23 mouse cellular contexts compared by ENCODE assay signal in genomic region chr11:108476226-108476625, GRCm38 (mm10). TPM values are rescaled to one million over a fixed set of nuclear protein-coding genes. Genes with fewer than 3 reads are reported as not detected.
DNase-seq lines count a peak whose midpoint lies in the region; ATAC-seq and TF ChIP-seq lines count a peak whose summit lies in the region.
"Had no signal": no experiment of that assay in that cellular context is flagged by ENCODE, and none has a peak within 500 bp of the region (broad histone marks: within the 10 kb centered on the region; RNA-seq: fewer than 3 reads in every experiment).

No protein-coding gene starts in this region.

- peak; percentile 5 for DNase-seq in kidney, adult 11 months
- peak; percentile 23 for DNase-seq in lung, postnatal 10 days
- no peak for DNase-seq in lung, adult 2 months
- peak; percentile 58 to 62 for DNase-seq in kidney, postnatal 25 days
- DNase-seq in cerebellum, postnatal 4 days (ENCODE audit: low spot score in 2 of 2): no peak
- no peak for DNase-seq in embryonic facial prominence, embryonic 10.5 days (ENCODE audit: low spot score)
- DNase-seq: cerebellum, adult 11-12 months; cerebellum, adult 9-11 months; forebrain, postnatal 0 days; liver, postnatal 0 days; midbrain, embryonic 14.5 days; thymus, adult 2 months; thymus, postnatal 36 days had no signal

- ATAC-seq in kidney, embryonic 14.5 days (ENCODE audit: low FRiP score, low TSS enrichment): no peak
- ATAC-seq: forebrain, postnatal 0 days; hindbrain, embryonic 16.5 days; liver, embryonic 12.5 days; liver, postnatal 0 days had no signal

- H3K27me3 ChIP-seq in kidney, embryonic 14.5 days (ENCODE audit: control insufficient read depth, insufficient read depth, low read length): no peaks in the 10 kb centered on the region
- H3K27me3 ChIP-seq in embryonic facial prominence, embryonic 10.5 days (replicated peaks; ENCODE audit: low read depth, poor library complexity, severe bottlenecking): no peaks in the 10 kb centered on the region
- H3K27me3 ChIP-seq: embryonic facial prominence, embryonic 15.5 days; forebrain, embryonic 12.5 days; heart, embryonic 13.5 days; limb, embryonic 13.5 days; liver, embryonic 12.5 days had no signal

- WGBS in kidney, embryonic 14.5 days: 51% methylated on average over 1 of the region's 1 CpGs
- WGBS in lung, adult 2 months: 56% methylated on average over 1 of the region's 1 CpGs
- WGBS in embryonic facial prominence, embryonic 10.5 days: 79% methylated on average over 1 of the region's 1 CpGs

- no peak overlapping the region for H3K9ac ChIP-seq in kidney, embryonic 14.5 days (ENCODE audit: low read depth, low read length)
- H3K9ac ChIP-seq: embryonic facial prominence, embryonic 15.5 days; forebrain, embryonic 12.5 days; forebrain, postnatal 0 days; heart, embryonic 13.5 days; limb, embryonic 13.5 days; liver, embryonic 12.5 days; liver, postnatal 0 days had no signal

- H3K27ac ChIP-seq in kidney, embryonic 14.5 days (ENCODE audit: low read depth, low read length): no peak overlapping the region
- H3K27ac ChIP-seq in embryonic facial prominence, embryonic 10.5 days (replicated peaks): no peak overlapping the region
- H3K27ac ChIP-seq: embryonic facial prominence, embryonic 15.5 days; forebrain, embryonic 12.5 days; heart, adult 2 months; heart, embryonic 13.5 days; left cerebral cortex, adult 2 months; limb, embryonic 13.5 days; liver, embryonic 12.5 days had no signal

- H3K4me1 ChIP-seq in kidney, embryonic 14.5 days (ENCODE audit: control insufficient read depth, insufficient read depth, low read length): no peaks in the 10 kb centered on the region
- no peaks in the 10 kb centered on the region for H3K4me1 ChIP-seq in lung, adult 2 months (ENCODE audit: control insufficient read depth, insufficient read depth, low read length)
- peaks cover 9% of the 10 kb centered on the region; the same call in 1 of the 2 replicates for H3K4me1 ChIP-seq in embryonic facial prominence, embryonic 10.5 days
- H3K4me1 ChIP-seq: embryonic facial prominence, embryonic 15.5 days; forebrain, embryonic 12.5 days; limb, embryonic 13.5 days; liver, embryonic 12.5 days had no signal

- no peak overlapping the region for H3K4me2 ChIP-seq in kidney, embryonic 14.5 days (replicated peaks; ENCODE audit: low read depth, low read length)
- H3K4me2 ChIP-seq: embryonic facial prominence, embryonic 15.5 days; forebrain, embryonic 12.5 days; heart, embryonic 13.5 days; limb, embryonic 13.5 days; liver, embryonic 12.5 days had no signal

- no peak for TF ChIP-seq POLR2A in lung, adult 2 months (IDR thresholded peaks at IDR 0.05; ENCODE audit: borderline replicate concordance, extremely low read depth, low read depth, low read length)

- H3K4me3 ChIP-seq in kidney, embryonic 14.5 days (ENCODE audit: low read length): no peak overlapping the region
- no peak overlapping the region for H3K4me3 ChIP-seq in lung, adult 2 months (replicated peaks; ENCODE audit: extremely low read depth, low read depth, low read length)
- no peak overlapping the region for H3K4me3 ChIP-seq in embryonic facial prominence, embryonic 10.5 days
- H3K4me3 ChIP-seq: embryonic facial prominence, embryonic 15.5 days; forebrain, embryonic 12.5 days; heart, adult 2 months; heart, embryonic 13.5 days; left cerebral cortex, adult 2 months; limb, embryonic 13.5 days; liver, embryonic 12.5 days had no signal

- H3K9me3 ChIP-seq in kidney, embryonic 14.5 days (ENCODE audit: control insufficient read depth, low read length): no peaks in the 10 kb centered on the region
- H3K9me3 ChIP-seq in embryonic facial prominence, embryonic 10.5 days: no peaks in the 10 kb centered on the region
- H3K9me3 ChIP-seq: embryonic facial prominence, embryonic 15.5 days; forebrain, embryonic 12.5 days; heart, embryonic 13.5 days; limb, embryonic 13.5 days; liver, embryonic 12.5 days had no signal

- H3K36me3 ChIP-seq in kidney, embryonic 14.5 days (ENCODE audit: control insufficient read depth, insufficient read depth, low read length): no peaks in the 10 kb centered on the region
- H3K36me3 ChIP-seq in embryonic facial prominence, embryonic 10.5 days (replicated peaks): peaks cover 3% of the 10 kb centered on the region; the same call in 1 of the 2 replicates
- H3K36me3 ChIP-seq: forebrain, embryonic 12.5 days; G1E; liver, embryonic 12.5 days had no signal

- TF ChIP-seq CTCF in lung, adult 2 months (IDR thresholded peaks at IDR 0.05; ENCODE audit: insufficient read depth, low read length): no peak

RNA-seq across cellular contexts. Expression of gene Cep112, which starts 51.2 kb away (rescaled TPM):
- 10.2 and 16.3 TPM in 2 replicates for polyA plus RNA-seq in kidney, embryonic 14.5 days (2014; fragmentation: Nextera tagmentation; extraction: Ambion mirVana)
- 0.27 and 0.39 TPM in 2 replicates for polyA plus RNA-seq in lung, adult 2 months (2012; rRNA removed)
- 9.0 and 11.0 TPM in 2 replicates for polyA plus RNA-seq in embryonic facial prominence, embryonic 10.5 days (2016; fragmentation: Nextera tagmentation; extraction: Ambion mirVana)
- polyA plus RNA-seq: G1E had no signal

Comparison
In these comparisons a context has a peak if more than half of its experiments do, and no peak if none do; other contexts are left out.
1. DNase-seq: peak in kidney, adult 11 months (single experiment), lung, postnatal 10 days (single experiment) and kidney, postnatal 25 days (2 of 2); none in lung, adult 2 months (single experiment), cerebellum, postnatal 4 days (0 of 2) and embryonic facial prominence, embryonic 10.5 days (single experiment).